ENCODE assay signal across 13 mouse cellular contexts in the genomic region with DNA sequence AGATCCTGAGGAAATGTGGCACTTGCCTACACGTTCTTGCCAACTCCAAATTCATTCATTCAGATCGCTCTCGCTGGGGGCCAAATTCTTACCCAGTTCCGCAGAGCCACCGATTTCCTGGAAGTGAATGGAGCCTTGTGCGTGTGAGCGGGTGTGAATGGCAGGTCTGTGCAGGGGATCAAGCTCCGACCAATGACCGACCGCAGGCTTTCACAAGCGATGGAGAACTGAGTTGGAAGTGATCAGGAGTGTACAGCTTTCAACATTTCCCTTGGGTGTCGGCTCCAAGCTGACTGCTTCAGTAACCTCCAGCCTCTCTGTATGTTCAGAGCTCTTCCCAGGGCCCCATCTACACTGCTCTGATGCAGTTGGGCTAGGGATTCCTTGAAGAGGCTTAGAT.
"Had no signal": no experiment of that assay in that cellular context is flagged by ENCODE, and none has a peak within 500 bp of the region (broad histone marks: within the 10 kb centered on the region; RNA-seq: fewer than 3 reads in every experiment).

No protein-coding gene starts in this region.

- H3K36me3 ChIP-seq: midbrain, embryonic 10.5 days; midbrain, embryonic 13.5 days; midbrain, embryonic 15.5 days; neural tube, embryonic 12.5 days; stomach, embryonic 15.5 days had no signal

- H3K4me2 ChIP-seq: lung, embryonic 14.5 days; midbrain, embryonic 13.5 days; midbrain, embryonic 15.5 days; neural tube, embryonic 12.5 days; stomach, embryonic 15.5 days had no signal

- ATAC-seq: midbrain, embryonic 13.5 days; midbrain, embryonic 15.5 days had no signal

- H3K27me3 ChIP-seq: midbrain, embryonic 13.5 days; midbrain, embryonic 15.5 days; neural tube, embryonic 12.5 days; stomach, embryonic 15.5 days had no signal

- H3K9ac ChIP-seq: lung, embryonic 14.5 days; midbrain, embryonic 13.5 days; midbrain, embryonic 15.5 days; neural tube, embryonic 12.5 days; stomach, embryonic 15.5 days had no signal

- H3K4me1 ChIP-seq: neural tube, embryonic 12.5 days; stomach, embryonic 15.5 days had no signal

- H3K4me3 ChIP-seq: midbrain, embryonic 10.5 days; midbrain, embryonic 13.5 days; midbrain, embryonic 15.5 days; neural tube, embryonic 12.5 days; stomach, embryonic 15.5 days had no signal

- H3K27ac ChIP-seq: midbrain, embryonic 10.5 days; midbrain, embryonic 15.5 days; neural tube, embryonic 12.5 days; stomach, embryonic 15.5 days; stomach, postnatal 0 days had no signal

- H3K9me3 ChIP-seq: midbrain, embryonic 10.5 days; midbrain, embryonic 13.5 days; midbrain, embryonic 15.5 days; neural tube, embryonic 12.5 days; stomach, embryonic 15.5 days had no signal

- DNase-seq: lung, embryonic 14.5 days; lung, postnatal 10 days; lung, postnatal 4 days; right cerebral cortex, postnatal 14 days; thymus, adult 2 months; thymus, postnatal 25 days; thymus, postnatal 4 days had no signal
